Mouse (Mus musculus) heart, embryonic 12.5 days (tissue): ENCODE measurements around the gene Mcm10. TPM values are rescaled to one million over a fixed set of nuclear protein-coding genes. Genes with fewer than 3 reads are reported as not detected.

Experiments
- ATAC-seq: fragments of 200-750 bp; cut with Nextera tagmentation; 2 replicates; pipeline ENCODE4 v1.8.0; 2017; ENCODE audit warnings: moderate TSS enrichment, moderate library complexity; ENCODE audit not compliant: insufficient number of reproducible peaks, low FRiP score
- H3K27ac ChIP-seq: fragments of 300-500 bp; sonication (generic); 2 replicates; pipeline ENCODE4 v1.5.1; 2016; ENCODE audit warnings: mild to moderate bottlenecking, moderate library complexity; ENCODE audit not compliant: poor library complexity, severe bottlenecking
- H3K27me3 ChIP-seq: fragments of 300-500 bp; sonication (generic); replicated peaks from 2 replicates; pipeline ENCODE4 v1.6.1; 2016; ENCODE audit warnings: mild to moderate bottlenecking, moderate library complexity
- H3K36me3 ChIP-seq: fragments of 300-500 bp; sonication (generic); 2 replicates; pipeline ENCODE4 v1.6.1; 2016; ENCODE audit warnings: mild to moderate bottlenecking, moderate library complexity
- H3K4me1 ChIP-seq: fragments of 300-500 bp; sonication (generic); replicated peaks from 2 replicates; pipeline ENCODE4 v1.6.1; 2016; ENCODE audit warnings: mild to moderate bottlenecking
- H3K4me2 ChIP-seq: fragments of 300-500 bp; sonication (generic); 2 replicates; pipeline ENCODE4 v1.6.1; 2016; ENCODE audit warnings: mild to moderate bottlenecking, moderate library complexity
- H3K4me3 ChIP-seq: fragments of 300-500 bp; sonication (generic); 2 replicates; pipeline ENCODE4 v1.5.1; 2016; ENCODE audit warnings: mild to moderate bottlenecking
- H3K9ac ChIP-seq: fragments of 300-500 bp; sonication (generic); 2 replicates; pipeline ENCODE4 v1.6.1; 2016; ENCODE audit warnings: mild to moderate bottlenecking, moderate library complexity
- H3K9me3 ChIP-seq: fragments of 300-500 bp; sonication (generic); replicated peaks from 2 replicates; pipeline ENCODE4 v1.6.1; 2016; ENCODE audit warnings: mild to moderate bottlenecking, moderate library complexity
- WGBS: fragments of 180-500 bp; shearing (Covaris S2); methylation state at CpG from one replicate; pipeline ENCODE4 v1.1.7; 2016; 5-methylcytosine and 5-hydroxymethylcytosine counted together
- polyA plus RNA-seq: library from polyadenylated mRNA; unstranded; fragments of >200 nt; fragmentation: Nextera tagmentation; extraction: Ambion mirVana; gene quantifications from 2 replicates; pipeline ENCODE4 v1.2.1, GENCODE M21; 2016

The Mcm10 gene
- polyA plus RNA-seq, 1 experiment from 2014 or later = 24.2 TPM

- no peaks in the 10 kb centered on the region for H3K27me3 ChIP-seq
- H3K9ac ChIP-seq = no peak overlapping the region
- no peak overlapping the region for H3K4me2 ChIP-seq
- ATAC-seq = no peak
- H3K36me3 ChIP-seq = no peaks in the 10 kb centered on the region; the same call in none of the 2 replicates
- H3K9me3 ChIP-seq = no peaks in the 10 kb centered on the region
- peaks cover 16% of the 10 kb centered on the region for H3K4me1 ChIP-seq
- WGBS = 69% methylated on average over 5 of the region's 5 CpGs
- no peak overlapping the region for H3K4me3 ChIP-seq
- H3K27ac ChIP-seq = no peak overlapping the region
Observed at GRCm38 (mm10) chr2:5041854-5042253, 29.3 kb upstream of the Mcm10 start.

DNA sequence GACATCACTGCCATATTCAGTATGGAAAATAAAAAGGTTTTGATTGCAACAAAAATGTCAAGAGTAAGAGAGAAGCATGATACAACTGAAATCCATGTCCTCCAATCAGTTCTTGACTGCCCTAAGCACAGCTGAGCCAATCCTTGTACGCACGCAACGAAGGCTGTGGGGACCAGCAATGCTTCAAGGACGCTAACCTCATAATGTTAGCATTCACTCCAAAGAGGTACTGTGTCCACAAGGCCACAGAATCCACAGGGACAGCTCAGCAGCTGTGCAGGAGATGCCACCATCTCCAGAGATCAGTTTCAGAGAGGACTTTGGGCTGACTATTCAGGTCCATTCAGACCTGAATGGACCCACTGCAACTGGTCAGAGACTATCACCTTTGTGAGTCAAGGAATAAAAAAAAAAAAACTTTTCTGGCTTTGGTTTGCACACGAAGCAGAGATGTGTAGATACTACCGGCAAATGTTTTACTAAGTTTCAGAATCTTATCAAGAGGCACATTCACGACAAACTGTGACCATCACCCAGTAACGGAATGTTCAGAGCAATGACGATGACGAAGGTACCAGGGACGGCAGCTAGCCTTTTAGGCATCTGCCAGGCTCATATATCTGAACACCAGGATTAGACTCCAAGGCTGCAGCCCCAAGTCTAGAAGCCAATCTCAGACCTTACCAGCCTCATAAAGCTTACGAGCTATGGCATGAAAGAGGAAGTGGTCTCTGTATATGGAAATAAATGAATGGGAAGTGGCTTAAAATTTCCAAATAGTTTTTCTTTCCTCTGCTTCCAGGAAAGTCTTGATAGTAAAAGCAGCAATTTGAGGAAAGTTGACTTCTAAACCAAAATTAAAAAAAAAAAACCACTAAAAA, 27.9 kb upstream of the Mcm10 start:
- no peak overlapping the region for H3K27ac ChIP-seq
- no peak overlapping the region for H3K9ac ChIP-seq
- 82% methylated on average over 12 of the region's 12 CpGs for WGBS
- H3K4me1 ChIP-seq = peaks cover 16% of the 10 kb centered on the region
- H3K4me3 ChIP-seq = no peak overlapping the region
- H3K9me3 ChIP-seq = no peaks in the 10 kb centered on the region
- no peak for ATAC-seq
- no peaks in the 10 kb centered on the region; the same call in none of the 2 replicates for H3K36me3 ChIP-seq
- H3K27me3 ChIP-seq = no peaks in the 10 kb centered on the region
- no peak overlapping the region for H3K4me2 ChIP-seq

DNA sequence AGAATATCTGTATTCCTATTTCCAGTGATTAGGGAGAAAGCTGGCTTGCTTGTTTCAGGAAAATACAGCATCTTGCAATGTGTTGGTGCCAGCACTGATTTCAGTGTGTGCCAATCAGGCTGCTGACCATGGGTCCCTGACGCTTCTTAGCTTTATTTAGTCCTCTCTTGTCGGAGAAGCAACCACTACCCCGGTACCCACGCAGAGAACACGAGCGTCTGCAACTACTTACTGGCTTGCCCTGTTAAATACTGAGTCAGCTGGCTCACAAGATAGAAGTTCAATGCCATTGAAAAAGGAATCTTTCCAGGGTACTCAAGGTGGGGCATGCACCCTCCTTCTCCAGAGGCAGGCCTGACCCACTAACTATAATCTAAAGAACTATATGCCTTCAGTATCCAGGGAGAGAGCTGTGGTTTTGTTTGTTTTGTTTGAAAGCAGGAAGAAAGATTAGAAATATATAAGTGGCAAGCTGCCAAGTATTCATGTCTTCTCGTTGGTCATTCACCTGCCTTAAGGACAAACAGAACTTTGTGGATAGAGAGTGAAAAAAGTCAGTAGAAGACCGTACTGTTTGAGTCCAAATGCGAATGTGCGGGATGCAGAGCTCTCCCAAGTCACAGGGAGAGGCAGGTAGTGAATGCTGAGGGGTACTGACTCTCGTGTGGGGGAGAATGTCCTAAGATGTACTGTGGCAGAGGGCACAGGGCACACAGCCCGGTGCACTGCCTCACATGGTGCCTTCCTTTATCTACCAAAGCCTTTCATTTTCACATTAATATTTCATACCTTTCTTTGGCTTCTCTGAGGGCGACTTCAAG, 27.0 kb upstream of the Mcm10 start:
- no peaks in the 10 kb centered on the region for H3K9me3 ChIP-seq
- ATAC-seq = no peak
- no peak overlapping the region for H3K4me3 ChIP-seq
- H3K4me2 ChIP-seq = no peak overlapping the region
- no peak overlapping the region for H3K27ac ChIP-seq
- no peaks in the 10 kb centered on the region for H3K27me3 ChIP-seq
- H3K9ac ChIP-seq = no peak overlapping the region
- H3K4me1 ChIP-seq = peaks cover 12% of the 10 kb centered on the region; the same call in 1 of the 2 replicates
- H3K36me3 ChIP-seq = no peaks in the 10 kb centered on the region; the same call in none of the 2 replicates
- WGBS = 79% methylated on average over 13 of the region's 13 CpGs

GRCm38 (mm10) chr2:5038320-5038719, 25.7 kb upstream of the Mcm10 start:
- Histone ChIP-seq H3K4me2 (no peak overlapping the region), H3K27ac (no peak overlapping the region), H3K9ac (no peak overlapping the region), H3K4me1 (peaks cover 11% of the 10 kb centered on the region), H3K9me3 (no peaks in the 10 kb centered on the region), H3K27me3 (no peaks in the 10 kb centered on the region), H3K36me3 (no peaks in the 10 kb centered on the region; the same call in none of the 2 replicates), H3K4me3 (no peak overlapping the region)
- 87% methylated on average over 5 of the region's 5 CpGs for WGBS
- ATAC-seq = no peak

DNA sequence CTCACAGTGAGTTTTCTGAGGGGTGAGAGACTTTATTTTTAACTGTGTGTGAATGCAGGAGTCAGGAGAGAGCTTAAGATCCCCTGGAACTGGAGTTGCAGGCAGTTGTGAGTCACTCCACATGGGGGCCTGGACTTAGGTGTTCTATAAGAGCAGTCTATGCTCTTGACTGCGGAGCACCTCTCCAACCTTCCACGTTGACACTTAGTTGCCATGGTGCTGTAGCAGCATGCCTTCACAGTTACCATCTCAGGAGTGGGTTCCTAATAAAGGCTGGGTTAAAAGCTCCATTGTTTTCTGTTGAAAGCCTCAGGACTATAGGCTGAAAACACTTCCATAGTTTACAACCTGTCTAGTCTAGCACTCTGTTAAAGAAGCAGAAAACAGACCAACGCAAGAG, 24.8 kb upstream of the Mcm10 start:
- 67% methylated on average over 3 of the region's 3 CpGs for WGBS
- no peaks in the 10 kb centered on the region for H3K27me3 ChIP-seq
- H3K27ac ChIP-seq = no peak overlapping the region
- no peak overlapping the region for H3K9ac ChIP-seq
- H3K4me1 ChIP-seq = peaks cover 5% of the 10 kb centered on the region; the same call in 1 of the 2 replicates
- no peaks in the 10 kb centered on the region; the same call in none of the 2 replicates for H3K36me3 ChIP-seq
- ATAC-seq = no peak
- H3K9me3 ChIP-seq = no peaks in the 10 kb centered on the region
- no peak overlapping the region for H3K4me2 ChIP-seq
- no peak overlapping the region for H3K4me3 ChIP-seq

GRCm38 (mm10) chr2:5036411-5037076, 24.0 kb upstream of the Mcm10 start:
- ATAC-seq = no peak
- Histone ChIP-seq H3K27ac (no peak overlapping the region), H3K4me1 (peaks cover 5% of the 10 kb centered on the region; the same call in 1 of the 2 replicates), H3K27me3 (no peaks in the 10 kb centered on the region), H3K9me3 (no peaks in the 10 kb centered on the region), H3K36me3 (peaks cover 1% of the 10 kb centered on the region), H3K4me2 (no peak overlapping the region), H3K4me3 (no peak overlapping the region), H3K9ac (no peak overlapping the region)
- 82% methylated on average over 10 of the region's 10 CpGs for WGBS

GRCm38 (mm10) chr2:5035241-5035640, 22.6 kb upstream of the Mcm10 start:
- Histone ChIP-seq H3K27me3 (no peaks in the 10 kb centered on the region), H3K9me3 (no peaks in the 10 kb centered on the region), H3K4me1 (peaks cover 5% of the 10 kb centered on the region; the same call in 1 of the 2 replicates), H3K4me3 (no peak overlapping the region), H3K4me2 (no peak overlapping the region), H3K27ac (no peak overlapping the region), H3K36me3 (peaks cover 8% of the 10 kb centered on the region), H3K9ac (no peak overlapping the region)
- WGBS = 85% methylated on average over 9 of the region's 9 CpGs
- ATAC-seq = no peak

- WGBS = 75% methylated on average over 8 of the region's 8 CpGs
- peaks cover 8% of the 10 kb centered on the region for H3K36me3 ChIP-seq
- peaks cover 5% of the 10 kb centered on the region; the same call in 1 of the 2 replicates for H3K4me1 ChIP-seq
- H3K4me3 ChIP-seq = no peak overlapping the region
- ATAC-seq = no peak
- no peak overlapping the region for H3K4me2 ChIP-seq
- H3K9ac ChIP-seq = no peak overlapping the region
- no peak overlapping the region for H3K27ac ChIP-seq
- no peaks in the 10 kb centered on the region for H3K9me3 ChIP-seq
- no peaks in the 10 kb centered on the region for H3K27me3 ChIP-seq
Observed at GRCm38 (mm10) chr2:5034801-5035200, 22.2 kb upstream of the Mcm10 start.

- Histone ChIP-seq H3K4me2 (no peak overlapping the region), H3K9ac (no peak overlapping the region), H3K36me3 (peaks cover 8% of the 10 kb centered on the region; the same call in 1 of the 2 replicates), H3K27me3 (no peaks in the 10 kb centered on the region), H3K4me3 (no peak overlapping the region), H3K27ac (no peak overlapping the region), H3K9me3 (no peaks in the 10 kb centered on the region), H3K4me1 (peaks cover 5% of the 10 kb centered on the region; the same call in 1 of the 2 replicates)
- 68% methylated on average over 15 of the region's 15 CpGs for WGBS
- ATAC-seq = peak; percentile 61; the same call in 1 of the 2 replicates
Observed at GRCm38 (mm10) chr2:5033546-5034420, 21.2 kb upstream of the Mcm10 start.

GRCm38 (mm10) chr2:5032665-5033064, 20.1 kb upstream of the Mcm10 start:
- Histone ChIP-seq H3K36me3 (peaks cover 9% of the 10 kb centered on the region; the same call in 1 of the 2 replicates), H3K9ac (no peak overlapping the region), H3K4me1 (peaks cover 7% of the 10 kb centered on the region; the same call in 1 of the 2 replicates), H3K27ac (no peak overlapping the region), H3K4me3 (no peak overlapping the region), H3K4me2 (no peak overlapping the region), H3K27me3 (no peaks in the 10 kb centered on the region), H3K9me3 (no peaks in the 10 kb centered on the region)
- ATAC-seq = no peak
- 64% methylated on average over 5 of the region's 5 CpGs for WGBS
